Mouse (Mus musculus) heart, embryonic 14.5 days (tissue): Measurements from ENCODE around the gene Napsa. TPM values are rescaled to one million over a fixed set of nuclear protein-coding genes. Genes with fewer than 3 reads are reported as not detected.

ENCODE experiments used
- ATAC-seq: fragments of 200-750 bp; cut with Nextera tagmentation; 2 replicates; pipeline ENCODE4 v1.8.0; 2017; ENCODE audit warnings: low read depth, moderate TSS enrichment; ENCODE audit not compliant: insufficient number of reproducible peaks, insufficient read depth, low FRiP score
- H3K27ac ChIP-seq, 2 experiments: fragments of 200-500 bp in 1 of 2; fragments of 300-500 bp in 1 of 2; sonication (generic) in 1 of 2; replicated peaks in 1 of 2; 2 replicates each; pipeline ENCODE4 v1.5.1; 2012 to 2014; ENCODE audit warnings: low read depth in 2 of 2, low read length in 2 of 2, control low read depth in 1 of 2, mild to moderate bottlenecking in 1 of 2, mixed read lengths in 1 of 2; ENCODE audit not compliant: control insufficient read depth in 1 of 2, insufficient read depth in 1 of 2
- H3K27me3 ChIP-seq: fragments of 300-500 bp; sonication (generic); 2 replicates; pipeline ENCODE4 v1.6.1; 2014; ENCODE audit warnings: mild to moderate bottlenecking, low read length, control low read depth; ENCODE audit not compliant: control insufficient read depth, insufficient read depth
- H3K36me3 ChIP-seq: fragments of 300-500 bp; sonication (generic); 2 replicates; pipeline ENCODE4 v1.6.1; 2014; ENCODE audit warnings: mild to moderate bottlenecking, control low read depth, low read length, mixed read lengths; ENCODE audit not compliant: control insufficient read depth, insufficient read depth
- H3K4me1 ChIP-seq, 2 experiments: fragments of 200-500 bp in 1 of 2; fragments of 300-500 bp in 1 of 2; sonication (generic) in 1 of 2; 2 replicates each; pipeline ENCODE4 v1.6.1; 2012 to 2014; ENCODE audit warnings: low read length in 2 of 2, control low read depth in 1 of 2, mixed read lengths in 1 of 2; ENCODE audit not compliant: control insufficient read depth in 2 of 2, insufficient read depth in 2 of 2
- H3K4me2 ChIP-seq: fragments of 300-500 bp; sonication (generic); 2 replicates; pipeline ENCODE4 v1.6.1; 2014; ENCODE audit warnings: mild to moderate bottlenecking, low read length
- H3K4me3 ChIP-seq, 2 experiments: fragments of 200-500 bp in 1 of 2; fragments of 300-500 bp in 1 of 2; sonication (generic) in 1 of 2; 2 replicates each; pipeline ENCODE4 v1.5.1; 2012 to 2014; ENCODE audit warnings: low read length in 2 of 2, mild to moderate bottlenecking in 2 of 2, control low read depth in 1 of 2, low read depth in 1 of 2, moderate library complexity in 1 of 2; ENCODE audit not compliant: control insufficient read depth in 1 of 2, insufficient read depth in 1 of 2
- H3K9ac ChIP-seq: fragments of 300-500 bp; sonication (generic); 2 replicates; pipeline ENCODE4 v1.6.1; 2014; ENCODE audit warnings: mild to moderate bottlenecking, low read length
- H3K9me3 ChIP-seq: fragments of 300-500 bp; sonication (generic); 2 replicates; pipeline ENCODE4 v1.6.1; 2016; ENCODE audit warnings: low read length, control low read depth; ENCODE audit not compliant: control insufficient read depth
- WGBS: fragments of 180-500 bp; shearing (Covaris S2); extraction: QIAGEN DNeasy Blood & Tissue Kit; methylation state at CpG from one replicate; pipeline ENCODE4 v1.1.7; 2014; 5-methylcytosine and 5-hydroxymethylcytosine counted together
- polyA plus RNA-seq: library from polyadenylated mRNA; unstranded; fragments of >200 nt; fragmentation: Nextera tagmentation; extraction: Ambion mirVana; gene quantifications from 2 replicates; pipeline ENCODE4 v1.2.1, GENCODE M21; 2014

The Napsa gene
- polyA plus RNA-seq, 1 experiment from 2014 or later: 0.35 TPM

- no peak overlapping the region for H3K27ac ChIP-seq
- no peak overlapping the region for H3K4me2 ChIP-seq
- H3K9ac ChIP-seq: no peak overlapping the region
- H3K27me3 ChIP-seq: peaks cover 19% of the 10 kb centered on the region
- H3K4me3 ChIP-seq: no peak overlapping the region
- WGBS: 71% methylated on average over 3 of the region's 3 CpGs
- ATAC-seq: no peak
- no peaks in the 10 kb centered on the region for H3K9me3 ChIP-seq
- peaks cover 4 to 8% of the 10 kb centered on the region in 2 experiments; a peak in 3 of 4 replicates for H3K4me1 ChIP-seq
- H3K36me3 ChIP-seq: peaks cover 32% of the 10 kb centered on the region
Measured at GRCm38 (mm10) chr7:44530507-44530906, 41.7 kb upstream of the Napsa start.

GRCm38 (mm10) chr7:44531207-44531606, 41.0 kb upstream of the Napsa start:
- H3K27me3 ChIP-seq: peaks cover 17% of the 10 kb centered on the region
- peaks cover 38% of the 10 kb centered on the region for H3K36me3 ChIP-seq
- ATAC-seq: no peak
- H3K9ac ChIP-seq: no peak overlapping the region
- H3K4me3 ChIP-seq: no peak overlapping the region
- 36% methylated on average over 5 of the region's 5 CpGs for WGBS
- H3K4me1 ChIP-seq: peaks cover 3 to 8% of the 10 kb centered on the region in 2 experiments
- H3K9me3 ChIP-seq: no peaks in the 10 kb centered on the region
- no peak overlapping the region for H3K4me2 ChIP-seq
- no peak overlapping the region for H3K27ac ChIP-seq

GRCm38 (mm10) chr7:44531946-44532732, 40.0 kb upstream of the Napsa start, which contains the start of gene Spib:
Gene Spib, minus strand, starts transcription at chr7:44532071.
- H3K9me3 ChIP-seq: no peaks in the 10 kb centered on the region
- H3K4me3 ChIP-seq: no peak within 1 kb of the TSS
- H3K27me3 ChIP-seq: peaks cover 14% of the 10 kb centered on the region
- H3K4me2 ChIP-seq: no peak within 1 kb of the TSS
- H3K36me3 ChIP-seq: peaks cover 46% of the 10 kb centered on the region
- 76% methylated on average over 4 of the region's 4 CpGs for WGBS
- no peak for ATAC-seq
- no peak within 1 kb of the TSS for H3K9ac ChIP-seq
- H3K4me1 ChIP-seq: peaks cover 5 to 17% of the 10 kb centered on the region in 2 experiments
- no peak within 1 kb of the TSS for H3K27ac ChIP-seq

GRCm38 (mm10) chr7:44532918-44533745, 39.0 kb upstream of the Napsa start:
- H3K4me2 ChIP-seq: no peak overlapping the region
- H3K36me3 ChIP-seq: peaks cover 56% of the 10 kb centered on the region
- ATAC-seq: no peak
- H3K27ac ChIP-seq: no peak overlapping the region
- H3K4me1 ChIP-seq: peaks cover 3 to 13% of the 10 kb centered on the region in 2 experiments
- H3K4me3 ChIP-seq: no peak overlapping the region
- 84% methylated on average over 29 of the region's 29 CpGs for WGBS
- no peak overlapping the region for H3K9ac ChIP-seq
- peaks cover 14% of the 10 kb centered on the region for H3K27me3 ChIP-seq
- H3K9me3 ChIP-seq: no peaks in the 10 kb centered on the region

- Histone ChIP-seq H3K36me3 (peaks cover 61% of the 10 kb centered on the region), H3K27me3 (peaks cover 12% of the 10 kb centered on the region), H3K4me2 (no peak overlapping the region), H3K4me3 (no peak overlapping the region), H3K4me1 (peaks cover 2 to 10% of the 10 kb centered on the region in 2 experiments; a peak in 2 of 4 replicates), H3K9me3 (no peaks in the 10 kb centered on the region), H3K9ac (no peak overlapping the region), H3K27ac (no peak overlapping the region)
- WGBS: 79% methylated on average over 12 of the region's 12 CpGs
- no peak for ATAC-seq
Measured at GRCm38 (mm10) chr7:44533746-44534045, 38.5 kb upstream of the Napsa start.

GRCm38 (mm10) chr7:44534242-44534641, 37.9 kb upstream of the Napsa start:
- Histone ChIP-seq H3K9me3 (no peaks in the 10 kb centered on the region), H3K4me3 (no peak overlapping the region), H3K9ac (no peak overlapping the region), H3K27me3 (peaks cover 6% of the 10 kb centered on the region), H3K4me1 (peaks cover 2 to 10% of the 10 kb centered on the region in 2 experiments; a peak in 1 of 4 replicates), H3K4me2 (no peak overlapping the region), H3K36me3 (peaks cover 67% of the 10 kb centered on the region), H3K27ac (no peak overlapping the region)
- ATAC-seq: no peak
- 90% methylated on average over 13 of the region's 13 CpGs for WGBS

- no peaks in the 10 kb centered on the region for H3K9me3 ChIP-seq
- peaks cover 2 to 10% of the 10 kb centered on the region in 2 experiments; a peak in 1 of 4 replicates for H3K4me1 ChIP-seq
- H3K27ac ChIP-seq: no peak overlapping the region
- 87% methylated on average over 19 of the region's 19 CpGs for WGBS
- 0 out of 2 replicates have a peak, but pooled peaks cover 4% of the 10 kb centered on the region for H3K27me3 ChIP-seq
- no peak overlapping the region for H3K4me3 ChIP-seq
- no peak overlapping the region for H3K4me2 ChIP-seq
- no peak for ATAC-seq
- peaks cover 73% of the 10 kb centered on the region for H3K36me3 ChIP-seq
- H3K9ac ChIP-seq: no peak overlapping the region
Measured at GRCm38 (mm10) chr7:44534656-44535441, 37.3 kb upstream of the Napsa start.
